Mouse (Mus musculus) midbrain, embryonic 10.5 days (tissue): ENCODE measurements around the gene D230025D16Rik. TPM values are rescaled to one million over a fixed set of nuclear protein-coding genes. Genes with fewer than 3 reads are reported as not detected.

ENCODE experiments used
- DNase-seq: peaks from one replicate; pipeline ENCODE4 v3.0.0-alpha.2; 2017; ENCODE audit warnings: low spot score
- H3K27ac ChIP-seq: fragments of 300-500 bp; sonication (generic); replicated peaks from 2 replicates; pipeline ENCODE4 v1.5.1; 2016; ENCODE audit warnings: mild to moderate bottlenecking
- H3K27me3 ChIP-seq: fragments of 300-500 bp; sonication (generic); 2 replicates; pipeline ENCODE4 v1.6.1; 2016; ENCODE audit warnings: low read depth, mild to moderate bottlenecking; ENCODE audit not compliant: poor library complexity, severe bottlenecking
- H3K36me3 ChIP-seq: fragments of 300-500 bp; sonication (generic); 2 replicates; pipeline ENCODE4 v1.6.1; 2016; ENCODE audit warnings: mild to moderate bottlenecking, moderate library complexity
- H3K4me1 ChIP-seq: fragments of 300-500 bp; sonication (generic); 2 replicates; pipeline ENCODE4 v1.6.1; 2016
- H3K4me3 ChIP-seq: fragments of 300-500 bp; sonication (generic); 2 replicates; pipeline ENCODE4 v1.5.1; 2016; ENCODE audit warnings: mild to moderate bottlenecking, moderate library complexity
- H3K9me3 ChIP-seq: fragments of 300-500 bp; sonication (generic); replicated peaks from 2 replicates; pipeline ENCODE4 v1.6.1; 2016; ENCODE audit warnings: mild to moderate bottlenecking
- WGBS: fragments of 180-500 bp; shearing (Covaris S2); methylation state at CpG from one replicate; pipeline ENCODE4 v1.1.7; 2016; 5-methylcytosine and 5-hydroxymethylcytosine counted together
- polyA plus RNA-seq: library from polyadenylated mRNA; unstranded; fragments of >200 nt; fragmentation: Nextera tagmentation; extraction: Ambion mirVana; gene quantifications from 2 replicates; pipeline ENCODE4 v1.2.1, GENCODE M21; 2016

D230025D16Rik gene
- polyA plus RNA-seq, 1 experiment from 2014 or later = 27.1 TPM

DNA sequence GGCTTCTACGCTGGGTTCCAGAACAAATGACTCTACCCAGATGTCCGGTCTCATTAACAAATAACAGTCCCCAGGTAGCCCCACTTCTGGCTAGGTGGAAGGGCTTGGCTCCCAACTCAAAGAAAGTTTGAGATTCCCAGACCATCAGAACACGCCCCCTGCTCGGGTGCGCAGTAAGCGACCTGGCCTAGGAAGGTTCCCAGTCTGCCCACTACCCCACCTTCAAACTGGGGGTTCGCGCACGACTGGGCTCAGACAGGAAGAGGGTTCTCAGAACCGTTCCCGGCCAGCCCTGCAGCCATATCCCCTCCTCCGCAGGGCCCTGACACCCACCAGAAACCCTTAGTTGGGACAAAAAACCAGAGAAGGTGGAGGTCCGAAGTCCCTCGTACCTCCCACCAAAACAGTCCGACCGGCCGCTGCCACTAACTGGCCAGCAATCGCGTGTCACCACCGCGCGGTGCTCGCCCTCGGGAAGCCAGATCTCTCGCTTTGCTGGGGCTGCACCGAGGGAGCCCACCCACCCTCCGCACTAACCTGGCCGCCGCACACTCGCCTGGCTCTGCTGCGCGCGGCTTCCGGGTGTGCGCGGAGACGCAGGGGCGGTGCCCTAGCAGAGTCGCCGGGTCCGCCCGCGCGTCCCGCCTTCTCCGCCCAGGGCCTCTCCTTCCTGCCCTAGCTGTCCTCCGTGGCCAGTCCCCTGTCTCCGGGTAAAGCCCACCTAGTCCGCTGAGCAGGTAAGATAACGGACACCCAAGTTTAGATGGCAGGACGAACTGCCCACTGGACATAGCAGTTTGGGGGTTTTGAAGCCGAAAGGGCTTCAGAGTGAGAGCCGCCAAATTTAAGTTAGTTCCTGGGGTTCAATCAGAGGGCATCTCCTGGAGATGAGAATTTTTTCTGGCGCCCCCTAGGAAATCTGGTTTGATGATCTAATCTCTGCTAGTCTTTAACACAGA, 39.4 kb downstream of the D230025D16Rik start, which contains the start of the genes Tradd and Fbxl8:
Gene Tradd, minus strand, starts transcription at position 586 of the 959 bp plus-strand sequence.
Gene Fbxl8, plus strand, starts transcription at position 625 of the 959 bp plus-strand sequence.
- Histone ChIP-seq H3K4me1 (peaks cover 37% of the 10 kb centered on the region), H3K36me3 (no peaks in the 10 kb centered on the region), H3K27ac (peak within 1 kb of the TSS; percentile 28; the same call in 1 of the 2 replicates), H3K27me3 (peaks cover 100% of the 10 kb centered on the region), H3K4me3 (peak within 1 kb of the TSS; percentile 62), H3K9me3 (peaks cover 7% of the 10 kb centered on the region)
- peak; percentile 72 for DNase-seq
- whole genome bisulfite sequencing = 2% methylated on average over 54 of the region's 54 CpGs

DNA sequence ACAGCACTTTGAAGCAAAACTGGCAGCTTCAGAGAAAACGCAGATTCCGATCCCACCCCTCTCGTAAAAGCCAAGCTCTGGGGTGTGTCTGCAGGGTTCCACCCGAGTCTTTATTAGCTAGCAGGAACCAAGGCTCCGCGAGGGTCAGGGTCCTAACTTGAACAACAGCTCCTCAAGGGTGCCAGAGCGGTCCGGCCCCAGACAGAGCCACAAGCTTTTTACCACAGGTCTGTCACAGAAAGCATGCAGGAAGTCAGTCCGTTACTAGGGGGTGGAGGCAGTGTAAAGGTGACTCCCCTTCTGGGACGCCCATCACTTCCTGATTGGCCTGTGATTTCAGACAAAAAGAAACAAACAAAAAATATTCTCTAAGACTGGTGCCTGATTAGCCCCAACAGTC, 40.2 kb downstream of the D230025D16Rik start:
- DNase-seq = no peak
- Histone ChIP-seq H3K9me3 (peaks cover 7% of the 10 kb centered on the region), H3K4me1 (peaks cover 38% of the 10 kb centered on the region), H3K27ac (no peak overlapping the region), H3K36me3 (no peaks in the 10 kb centered on the region), H3K27me3 (peaks cover 100% of the 10 kb centered on the region), H3K4me3 (peak overlapping the region; percentile 62)
- 20% methylated on average over 10 of the region's 10 CpGs for WGBS

DNA sequence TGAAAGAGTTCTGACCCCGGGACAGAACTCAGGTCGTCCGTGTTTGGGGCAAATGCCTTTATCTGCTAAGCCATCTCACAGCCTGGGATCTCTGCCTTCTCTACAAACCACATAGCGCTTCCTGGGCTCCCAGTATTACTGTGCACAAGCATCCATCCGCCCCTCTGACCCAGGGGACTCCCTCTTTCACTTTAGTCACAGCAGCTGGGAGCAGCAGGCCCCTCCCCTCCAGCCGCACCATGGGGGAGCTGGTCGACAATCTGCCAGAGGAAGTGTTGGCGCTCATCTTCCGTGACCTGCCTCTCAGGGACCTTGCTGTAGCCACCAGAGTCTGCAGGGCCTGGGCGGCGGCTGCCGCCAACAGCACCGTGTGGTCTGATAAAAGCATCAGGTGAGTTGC, 41.8 kb downstream of the D230025D16Rik start:
- peaks cover 48% of the 10 kb centered on the region for H3K4me1 ChIP-seq
- whole genome bisulfite sequencing = 9% methylated on average over 13 of the region's 13 CpGs
- H3K27me3 ChIP-seq = peaks cover 100% of the 10 kb centered on the region
- peaks cover 7% of the 10 kb centered on the region for H3K9me3 ChIP-seq
- peak overlapping the region; percentile 20; the same call in 1 of the 2 replicates for H3K4me3 ChIP-seq
- no peaks in the 10 kb centered on the region for H3K36me3 ChIP-seq
- H3K27ac ChIP-seq = no peak overlapping the region
- no peak for DNase-seq

DNA sequence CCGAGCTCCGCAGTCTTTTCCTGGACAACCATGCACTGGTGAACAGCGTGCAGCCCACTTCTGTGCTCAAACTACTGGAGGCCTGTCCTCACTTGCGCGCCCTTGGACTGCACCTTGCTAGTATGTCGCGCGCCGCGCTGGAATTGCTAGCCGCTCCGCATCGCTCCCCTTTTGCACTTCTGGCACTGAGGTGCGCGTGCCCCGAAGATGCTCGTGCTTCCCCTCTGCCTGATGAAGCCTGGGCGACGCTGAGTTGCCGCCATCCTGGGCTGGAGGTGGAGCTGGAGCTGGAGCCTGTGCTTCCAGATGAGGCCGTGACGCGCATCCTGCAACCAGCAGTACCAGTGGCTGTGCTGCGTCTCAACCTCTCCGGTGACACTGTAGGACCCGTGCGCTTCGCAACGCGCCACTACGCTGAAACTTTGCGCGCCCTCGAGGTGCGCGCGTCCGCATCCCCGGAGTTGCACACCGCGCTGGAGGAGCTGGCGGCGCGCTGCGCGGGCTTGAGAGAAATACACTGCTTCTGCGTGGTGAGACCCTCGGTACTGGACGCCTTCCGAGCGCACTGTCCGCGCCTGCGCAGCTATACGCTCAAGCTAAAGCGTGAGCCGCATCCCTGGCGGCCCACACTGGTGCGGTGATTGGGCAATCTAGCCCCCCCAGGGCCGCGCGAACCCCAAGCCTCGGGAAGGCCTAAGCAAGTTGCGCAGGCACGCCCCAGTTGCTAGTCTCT, 43.6 kb downstream of the D230025D16Rik start:
- peaks cover 50% of the 10 kb centered on the region for H3K4me1 ChIP-seq
- H3K27ac ChIP-seq = no peak overlapping the region
- under 1% methylated on average over 65 of the region's 65 CpGs for WGBS

DNA sequence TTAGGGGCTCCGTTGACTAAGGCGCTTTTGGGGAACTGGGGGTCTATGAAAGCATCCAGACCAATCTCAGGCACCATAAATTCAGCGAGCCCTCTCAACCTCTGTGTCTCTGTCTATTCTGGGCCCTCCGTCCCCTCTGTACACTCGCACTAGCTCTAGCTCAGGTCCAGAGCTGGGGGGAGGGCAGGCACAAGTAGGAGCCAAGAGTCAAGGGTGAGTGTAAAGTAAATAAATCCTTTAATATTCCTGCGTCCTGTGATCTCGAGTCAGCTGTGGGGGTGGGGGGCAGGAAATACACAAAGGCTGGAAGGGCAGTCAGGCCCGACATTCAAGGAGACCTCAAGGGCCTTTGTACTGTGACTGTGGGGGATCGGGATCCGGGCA, 44.1 kb downstream of the D230025D16Rik start:
- DNase-seq = no peak
- Histone ChIP-seq H3K27ac (no peak overlapping the region), H3K27me3 (peaks cover 100% of the 10 kb centered on the region), H3K36me3 (no peaks in the 10 kb centered on the region), H3K9me3 (peaks cover 7% of the 10 kb centered on the region), H3K4me1 (peaks cover 46% of the 10 kb centered on the region), H3K4me3 (peak overlapping the region; percentile 55)
- WGBS = 2% methylated on average over 10 of the region's 10 CpGs

More for the DNA sequence above, 43.6 kb downstream of the D230025D16Rik start:
- peaks cover 7% of the 10 kb centered on the region for H3K9me3 ChIP-seq
- DNase-seq = peak; percentile 75
- H3K27me3 ChIP-seq = peaks cover 100% of the 10 kb centered on the region
- H3K4me3 ChIP-seq = peak overlapping the region; percentile 55
- H3K36me3 ChIP-seq = no peaks in the 10 kb centered on the region

DNA sequence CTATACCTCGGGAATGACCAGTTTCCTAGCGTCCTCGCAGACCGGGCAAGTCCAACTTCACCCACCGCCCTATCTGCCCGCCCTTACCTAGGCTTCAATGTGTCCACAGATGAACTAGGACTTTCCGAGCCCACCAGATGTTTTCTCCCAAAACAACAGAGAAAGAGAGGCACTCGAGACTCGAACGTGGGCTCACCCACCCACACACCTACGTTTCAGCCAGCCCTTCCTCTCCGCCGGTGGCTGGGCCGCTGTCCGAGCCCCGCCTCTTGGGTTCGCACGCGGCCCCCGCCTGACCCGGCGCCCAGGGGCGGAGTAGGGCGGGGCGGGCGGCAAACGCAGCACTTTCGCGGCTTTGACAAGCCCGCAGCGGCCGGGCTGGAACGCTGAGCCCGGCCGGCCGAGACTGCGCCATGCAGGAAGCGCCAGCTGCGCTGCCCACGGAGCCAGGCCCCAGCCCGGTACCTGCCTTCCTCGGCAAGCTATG, 44.6 kb downstream of the D230025D16Rik start, which contains the start of gene Hsf4:
Gene Hsf4, plus strand, starts transcription at position 341 of the 487 bp plus-strand sequence.
- DNase-seq = peak; percentile 53
- WGBS = under 1% methylated on average over 42 of the region's 42 CpGs
- peaks cover 100% of the 10 kb centered on the region for H3K27me3 ChIP-seq
- H3K4me1 ChIP-seq = peaks cover 42% of the 10 kb centered on the region
- peak within 1 kb of the TSS; percentile 55 for H3K4me3 ChIP-seq
- no peaks in the 10 kb centered on the region for H3K36me3 ChIP-seq
- H3K27ac ChIP-seq = no peak within 1 kb of the TSS
- peaks cover 7% of the 10 kb centered on the region for H3K9me3 ChIP-seq

DNA sequence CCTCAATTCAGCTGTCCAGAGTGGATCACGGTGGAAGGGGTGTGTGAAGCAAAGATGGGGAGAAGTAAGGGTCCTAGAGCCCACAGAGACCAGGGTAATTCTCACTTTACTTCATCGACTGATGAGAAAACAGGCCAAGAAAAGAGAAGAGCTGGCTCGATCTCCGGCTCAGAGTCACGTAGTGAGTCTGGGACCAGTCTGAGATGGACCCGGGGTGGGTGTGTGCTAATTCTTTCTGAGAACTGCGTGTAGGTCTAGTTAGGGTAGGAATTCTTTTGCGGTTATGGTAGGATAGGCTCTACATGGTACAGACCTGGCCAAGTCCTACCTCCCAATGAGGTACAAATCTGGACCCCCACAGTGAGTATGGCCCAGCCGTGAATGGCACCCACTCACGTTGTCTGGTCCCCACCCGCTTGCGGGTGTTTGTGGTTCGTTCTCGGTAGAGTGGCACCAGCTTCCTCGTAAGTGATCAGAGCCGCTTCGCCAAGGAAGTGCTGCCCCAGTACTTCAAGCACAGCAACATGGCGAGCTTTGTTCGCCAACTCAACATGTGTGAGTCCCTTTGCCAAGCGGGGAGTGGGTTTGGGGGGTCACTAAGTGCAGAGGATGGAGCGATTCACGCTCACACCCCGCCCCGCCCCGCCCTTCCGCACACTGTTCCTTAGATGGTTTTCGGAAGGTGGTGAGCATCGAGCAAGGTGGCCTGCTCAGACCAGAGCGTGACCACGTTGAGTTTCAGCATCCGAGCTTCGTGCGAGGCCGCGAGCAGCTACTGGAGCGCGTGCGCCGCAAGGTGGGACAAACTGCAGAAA, 45.4 kb downstream of the D230025D16Rik start:
- 2% methylated on average over 39 of the region's 39 CpGs for WGBS
- no peak for DNase-seq

DNA sequence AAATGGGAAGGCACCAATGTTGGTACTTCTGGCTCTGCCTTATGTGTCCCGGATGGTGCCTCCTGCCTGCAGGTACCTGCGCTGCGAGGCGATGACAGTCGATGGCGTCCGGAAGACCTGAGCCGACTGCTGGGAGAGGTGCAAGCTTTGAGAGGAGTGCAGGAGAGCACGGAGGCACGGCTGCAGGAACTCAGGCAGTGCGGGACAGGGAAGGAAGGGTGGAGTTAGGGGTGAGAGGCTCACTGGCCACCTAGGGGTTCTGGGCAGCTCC, 45.9 kb downstream of the D230025D16Rik start:
- 2% methylated on average over 11 of the region's 11 CpGs for WGBS
- peaks cover 41% of the 10 kb centered on the region for H3K4me1 ChIP-seq
- peaks cover 100% of the 10 kb centered on the region for H3K27me3 ChIP-seq
- no peak overlapping the region for H3K27ac ChIP-seq
- peaks cover 7% of the 10 kb centered on the region for H3K9me3 ChIP-seq
- peak overlapping the region; percentile 33; the same call in 1 of the 2 replicates for H3K4me3 ChIP-seq
- no peaks in the 10 kb centered on the region for H3K36me3 ChIP-seq
- DNase-seq = no peak

More for the DNA sequence above, 45.4 kb downstream of the D230025D16Rik start:
- Histone ChIP-seq H3K27me3 (peaks cover 100% of the 10 kb centered on the region), H3K4me3 (peak overlapping the region; percentile 55), H3K27ac (no peak overlapping the region), H3K4me1 (peaks cover 36% of the 10 kb centered on the region), H3K9me3 (peaks cover 7% of the 10 kb centered on the region), H3K36me3 (no peaks in the 10 kb centered on the region)

DNA sequence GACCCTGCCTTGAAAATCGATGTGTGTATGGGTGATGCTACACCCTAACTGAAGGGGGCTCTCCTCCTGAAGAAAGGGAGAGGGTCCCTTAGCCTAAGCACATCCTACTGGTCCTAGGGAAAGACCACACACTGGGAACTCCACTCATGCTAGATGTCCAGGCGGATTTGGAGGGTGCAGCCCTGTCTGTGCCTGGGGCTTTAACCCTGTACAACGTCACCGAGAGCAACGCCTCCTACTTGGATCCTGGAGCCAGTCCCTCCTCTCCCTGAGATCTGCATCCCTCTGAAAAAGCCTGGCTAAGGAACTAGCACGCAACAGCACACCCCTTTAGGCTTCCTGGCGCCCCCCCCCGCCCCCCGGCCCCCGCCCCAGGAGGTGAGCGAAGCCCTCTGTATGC, 50.4 kb downstream of the D230025D16Rik start:
- peaks cover 36% of the 10 kb centered on the region for H3K4me1 ChIP-seq
- H3K9me3 ChIP-seq = no peaks in the 10 kb centered on the region
- WGBS = 6% methylated on average over 11 of the region's 11 CpGs
- H3K27me3 ChIP-seq = peaks cover 100% of the 10 kb centered on the region
- H3K27ac ChIP-seq = no peak overlapping the region
- H3K36me3 ChIP-seq = peaks cover 8% of the 10 kb centered on the region; the same call in 1 of the 2 replicates
- DNase-seq = no peak
- H3K4me3 ChIP-seq = peak overlapping the region; percentile 57

DNA sequence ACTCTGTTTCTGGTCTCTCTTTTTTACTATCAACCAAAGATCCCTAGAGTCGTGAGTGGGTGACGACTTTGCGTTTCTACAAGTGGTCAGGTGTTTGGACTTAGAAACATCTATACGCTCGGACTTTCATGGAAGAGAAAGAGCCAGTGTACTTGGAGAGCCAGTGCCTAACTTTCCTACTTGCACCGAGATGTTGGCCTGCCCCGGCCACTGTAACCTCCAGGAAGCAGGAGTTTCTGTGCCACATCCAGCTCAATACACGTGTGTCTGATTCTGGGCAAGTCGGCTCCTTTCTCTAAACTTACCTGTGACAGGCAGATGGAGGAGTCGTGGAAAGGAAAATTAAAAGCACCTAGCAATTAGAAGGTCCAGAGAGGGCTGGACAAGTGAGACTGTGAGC, 50.9 kb downstream of the D230025D16Rik start, which contains the start of gene Nol3:
Gene Nol3, plus strand, starts transcription at position 301 of the 400 bp plus-strand sequence.
- peaks cover 31% of the 10 kb centered on the region for H3K4me1 ChIP-seq

DNA sequence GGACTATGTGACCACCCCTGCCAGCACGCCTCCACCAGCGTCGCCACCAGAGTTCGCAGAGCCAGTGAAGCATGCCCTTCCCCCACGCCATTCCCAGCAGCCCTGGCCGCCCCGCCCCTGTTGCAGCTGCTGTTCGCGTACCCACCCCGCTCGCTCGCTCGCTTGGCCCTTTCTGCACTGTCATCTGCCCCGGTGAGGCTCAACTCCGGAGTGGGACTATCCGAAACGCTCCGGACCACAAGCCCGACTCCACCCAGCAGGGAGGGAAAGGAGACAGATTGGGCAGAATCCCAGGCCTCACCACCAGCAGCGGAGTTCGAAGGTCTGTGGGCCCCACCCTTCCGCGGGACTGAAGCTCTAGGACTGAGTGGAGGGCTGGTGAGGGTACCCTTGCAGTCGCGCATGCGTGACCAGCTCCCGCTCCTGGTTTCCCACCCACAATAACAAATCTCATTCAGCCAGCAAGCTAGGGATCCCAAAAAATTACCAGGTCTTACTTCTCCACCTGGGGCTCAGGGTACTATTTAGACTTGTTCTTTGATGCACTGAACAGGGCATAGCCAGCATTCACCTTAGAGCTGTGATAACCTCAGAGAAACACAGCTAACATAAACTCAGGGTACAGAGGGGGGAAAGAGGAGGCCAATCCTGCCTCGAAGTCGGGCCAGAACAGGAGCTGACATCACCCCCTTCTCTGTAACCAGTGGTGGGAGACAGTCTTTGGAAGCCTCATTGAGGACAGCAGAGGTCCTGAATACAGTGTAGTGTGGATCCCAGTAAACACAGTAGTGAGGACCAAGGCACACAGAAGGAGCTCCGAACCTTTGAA, 51.6 kb downstream of the D230025D16Rik start:
- Histone ChIP-seq H3K36me3 (peaks cover 14% of the 10 kb centered on the region), H3K27ac (peak overlapping the region; percentile 67), H3K27me3 (peaks cover 100% of the 10 kb centered on the region), H3K4me3 (peak overlapping the region; percentile 57), H3K4me1 (peaks cover 30% of the 10 kb centered on the region), H3K9me3 (no peaks in the 10 kb centered on the region)
- 3% methylated on average over 30 of the region's 30 CpGs for WGBS
- peak; percentile 73 for DNase-seq

More for the DNA sequence above, 50.9 kb downstream of the D230025D16Rik start, which contains the start of gene Nol3:
- peak within 1 kb of the TSS; percentile 57 for H3K4me3 ChIP-seq
- peaks cover 9% of the 10 kb centered on the region; the same call in 1 of the 2 replicates for H3K36me3 ChIP-seq
- peak within 1 kb of the TSS; percentile 67 for H3K27ac ChIP-seq
- no peak for DNase-seq
- H3K27me3 ChIP-seq = peaks cover 100% of the 10 kb centered on the region
- no peaks in the 10 kb centered on the region for H3K9me3 ChIP-seq
- 7% methylated on average over 10 of the region's 10 CpGs for WGBS
